Mouse (Mus musculus) common myeloid progenitor, adult 5-6 weeks (primary cell): ENCODE results near the gene Gm49396. TPM values are rescaled to one million over a fixed set of nuclear protein-coding genes. Genes with fewer than 3 reads are reported as not detected.

Experiments used
- ATAC-seq: replicated peaks from 2 replicates; pipeline ENCODE4 v1.8.0; 2016; ENCODE audit warnings: low read depth, mild to moderate bottlenecking, moderate TSS enrichment, inconsistent platforms; ENCODE audit not compliant: poor library complexity, severe bottlenecking
- total RNA-seq: library from RNA; stranded (forward); fragments of 200-1000, 187-1606 nt; gene quantifications from 2 replicates; pipeline ENCODE4 v1.2.3, GENCODE M21; 2017

The Gm49396 gene
- total RNA-seq, 1 experiment from 2014 or later: 3.7 TPM

DNA sequence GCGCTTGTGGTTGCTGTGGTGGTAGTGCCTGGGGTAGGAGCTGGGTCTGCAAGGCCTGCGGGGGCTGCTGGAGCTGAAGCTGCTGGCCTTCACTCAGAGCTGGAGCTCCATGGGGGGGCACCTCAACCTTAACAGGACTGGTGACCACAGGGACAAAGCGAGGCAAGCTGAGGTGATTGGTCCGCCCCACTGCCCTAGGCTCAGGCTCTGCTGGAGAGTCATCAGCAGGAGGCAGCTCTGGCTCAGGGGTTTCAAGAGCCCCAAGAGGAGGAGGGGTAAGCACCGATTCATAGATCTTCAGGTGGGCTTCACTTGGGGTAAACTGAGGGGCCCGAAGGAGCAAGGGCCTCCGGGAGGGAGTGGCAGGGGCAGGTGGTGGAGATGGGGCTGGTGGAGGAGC lies 22.0 kb downstream of the Gm49396 start:
- ATAC-seq: no peak

DNA sequence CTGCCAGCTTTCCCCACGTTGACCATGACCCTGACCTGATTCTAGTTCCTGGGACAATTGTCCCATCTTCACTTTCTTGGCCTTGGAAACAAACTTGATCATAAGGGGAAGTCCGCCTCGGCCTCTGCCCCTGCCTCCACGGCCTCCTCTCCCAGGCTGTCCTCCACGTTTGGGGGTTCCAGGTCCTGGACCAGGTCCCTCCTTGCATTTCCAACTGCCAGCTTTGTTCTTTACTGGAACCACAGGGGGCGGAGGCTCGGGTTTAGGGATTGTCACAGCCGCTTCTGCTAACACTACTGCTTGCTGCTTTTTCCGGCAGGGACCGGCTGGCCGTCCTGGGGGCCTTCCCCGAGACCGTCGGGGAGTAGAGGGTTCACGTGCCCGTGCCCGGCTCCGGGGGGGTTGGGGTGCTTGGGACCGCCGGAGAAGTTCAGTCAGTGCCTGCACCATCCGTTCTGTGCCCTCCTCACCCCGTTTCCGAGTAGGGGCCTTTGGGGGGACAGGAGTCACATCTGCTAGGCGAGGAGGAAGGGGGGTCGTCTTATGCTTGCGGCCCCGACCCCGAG lies 23.4 kb downstream of the Gm49396 start:
- no peak for ATAC-seq

DNA sequence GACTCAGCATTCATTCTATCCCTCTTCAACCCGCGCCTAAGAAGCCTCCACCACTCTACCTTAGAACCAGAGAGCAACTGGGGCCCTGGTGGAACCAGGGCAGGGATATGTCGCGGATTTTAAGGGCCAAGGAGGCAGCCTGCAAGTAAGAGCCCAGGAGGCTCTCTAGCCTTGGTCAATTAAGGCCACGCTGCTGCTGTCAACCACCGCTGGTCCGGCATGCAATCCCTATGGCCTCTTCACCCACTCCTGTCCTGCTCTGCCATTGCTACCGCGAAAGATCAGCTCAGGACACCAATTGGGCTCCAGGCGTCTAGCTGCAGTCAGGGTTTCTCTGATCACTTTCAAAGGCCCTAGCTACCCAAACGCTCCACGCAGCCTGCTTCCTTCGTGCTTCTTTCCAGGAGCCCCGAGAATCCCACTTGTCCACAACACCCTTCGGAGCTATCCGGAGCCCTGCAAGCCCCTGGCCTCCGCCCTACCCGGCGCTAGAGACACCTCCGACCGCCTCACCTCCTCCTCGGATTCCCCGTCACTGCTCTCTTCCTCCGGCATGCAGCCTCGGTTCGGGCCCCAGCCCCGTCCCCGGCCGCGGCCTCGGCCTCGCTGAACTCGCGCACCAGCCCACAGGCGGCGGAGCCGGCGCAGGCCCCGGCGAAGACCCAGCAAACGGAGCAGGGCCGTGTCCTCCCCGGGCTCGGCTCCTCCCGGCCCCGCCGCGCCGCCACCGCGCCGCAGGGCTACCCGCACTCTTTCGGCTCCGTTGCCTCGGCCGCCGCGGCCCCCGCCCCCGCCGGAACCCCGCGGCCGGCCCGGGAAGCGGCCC lies 24.9 kb downstream of the Gm49396 start:
- no peak for ATAC-seq

DNA sequence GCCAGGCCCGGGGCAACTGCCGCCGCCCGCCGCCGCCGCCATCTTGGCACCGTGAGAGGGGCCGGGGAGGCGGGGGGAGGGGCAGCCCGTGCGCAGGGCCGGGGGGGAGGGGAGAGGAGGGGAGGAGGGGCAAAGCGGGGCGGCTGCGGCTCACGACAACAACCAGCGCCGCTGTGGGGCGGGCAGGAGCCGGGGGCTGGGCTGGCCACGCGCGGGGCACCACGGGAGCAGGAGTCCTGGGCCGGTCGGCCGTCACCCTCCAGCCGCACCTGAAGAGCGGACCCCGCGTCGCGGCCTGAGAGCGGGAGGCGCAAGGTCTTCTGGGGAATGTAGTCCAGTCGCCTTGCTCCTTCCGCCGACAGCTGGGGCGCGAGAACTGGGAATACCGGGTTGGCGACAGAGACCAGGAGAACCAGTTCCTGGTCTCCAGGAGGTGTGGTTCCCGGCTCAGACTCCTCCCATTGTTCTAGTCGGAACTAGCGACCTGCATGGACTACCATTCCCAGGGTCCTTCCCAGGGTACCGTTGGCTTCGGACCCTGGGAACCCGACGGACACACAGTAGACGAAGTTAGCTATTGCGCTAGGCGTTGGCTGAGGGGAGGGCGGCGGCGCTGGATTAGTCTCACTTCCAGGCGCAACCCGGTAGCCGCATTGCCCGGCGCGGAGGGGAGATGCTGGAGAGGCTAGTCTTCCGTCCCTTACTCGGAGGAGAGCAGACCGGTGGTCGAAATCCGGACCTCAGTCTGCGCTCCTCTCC lies 25.7 kb downstream of the Gm49396 start, which contains the start of gene Kmt2b:
Kmt2b (minus strand) TSS at position 51 of the 759 bp plus-strand sequence.
- peak; percentile 78 for ATAC-seq

- peak; percentile 63 for ATAC-seq
These were observed 26.5 kb downstream of the Gm49396 start for GRCm38 (mm10) chr7:30589435-30590301.

GRCm38 (mm10) chr7:30590927-30591604 lies 27.9 kb downstream of the Gm49396 start:
- ATAC-seq: no peak

DNA sequence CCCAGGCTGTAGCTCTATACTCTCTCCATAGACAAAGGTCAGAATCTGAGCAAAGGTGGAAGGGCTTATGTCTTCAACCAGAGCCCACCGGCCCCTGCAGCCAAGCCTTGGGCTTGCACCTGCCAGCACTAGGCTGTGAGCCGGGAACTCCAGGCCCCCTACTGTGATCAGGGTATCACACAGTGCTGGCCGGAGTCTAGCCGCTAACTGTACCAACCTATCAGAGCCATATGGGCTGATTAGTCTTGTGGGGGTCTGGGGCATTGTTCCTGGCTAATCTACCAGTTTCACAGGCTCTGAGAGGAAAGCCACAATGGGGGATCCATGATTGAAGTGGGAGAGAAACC lies 28.4 kb downstream of the Gm49396 start:
- ATAC-seq: no peak

DNA sequence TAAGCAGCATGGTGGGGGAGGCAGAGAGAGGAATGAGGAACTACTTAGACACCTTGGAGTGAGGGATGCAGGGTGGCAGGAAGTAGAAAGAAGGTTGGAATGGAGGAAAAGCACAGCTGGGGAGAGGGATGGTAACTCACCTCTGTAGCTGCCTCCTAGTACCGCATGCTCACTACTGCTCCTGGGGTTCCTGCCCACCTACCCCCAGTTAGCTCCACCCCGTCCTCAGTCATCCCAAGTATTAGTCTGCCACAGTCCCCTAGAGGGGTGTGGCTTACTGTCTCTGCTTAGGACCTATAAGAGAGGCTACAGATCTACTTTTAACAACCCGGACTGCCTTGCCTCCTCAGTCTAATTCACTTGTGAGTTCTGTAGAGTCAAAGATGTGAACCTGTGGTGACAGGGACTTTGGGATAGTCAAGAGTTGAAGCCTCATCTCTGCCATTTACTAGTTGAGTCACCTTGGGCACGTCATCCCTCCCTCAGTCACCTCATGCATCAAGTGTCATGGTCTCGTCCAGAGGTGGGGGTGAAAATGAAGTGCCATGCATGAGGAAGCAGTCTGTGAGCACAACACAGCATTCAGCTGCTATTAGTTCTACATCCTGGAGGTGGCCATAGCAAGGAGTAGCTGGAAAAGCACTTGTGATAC lies 29.8 kb downstream of the Gm49396 start:
- ATAC-seq: no peak

- ATAC-seq: no peak
These were observed 30.7 kb downstream of the Gm49396 start for GRCm38 (mm10) chr7:30593579-30594509.

DNA sequence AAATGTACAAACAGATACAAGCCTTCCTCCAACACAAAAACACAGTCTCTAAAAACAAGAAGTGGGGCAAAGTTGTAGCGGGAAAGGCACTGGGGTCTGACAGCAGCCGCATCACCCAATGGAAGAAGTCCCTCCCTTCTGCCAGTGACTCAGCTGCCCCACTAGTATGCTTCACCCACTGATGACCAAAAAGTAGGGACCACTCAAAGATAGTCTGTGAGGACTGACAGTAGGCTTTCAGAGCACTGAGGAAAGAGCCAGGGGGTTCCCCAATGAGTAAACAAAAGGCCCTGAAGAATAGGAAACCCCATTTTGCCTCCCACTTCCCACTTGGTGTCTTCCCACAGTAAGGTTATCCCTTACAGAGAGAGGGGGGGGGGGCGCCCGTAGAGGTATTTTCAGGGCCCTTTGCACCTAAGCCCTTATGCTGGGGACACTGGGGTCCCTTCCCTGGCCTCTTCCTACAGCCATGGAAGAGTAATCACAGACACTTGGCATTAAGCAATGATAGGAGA lies 31.4 kb downstream of the Gm49396 start:
- ATAC-seq: no peak

- no peak for ATAC-seq
These were observed 32.9 kb downstream of the Gm49396 start for GRCm38 (mm10) chr7:30596093-30596492.

DNA sequence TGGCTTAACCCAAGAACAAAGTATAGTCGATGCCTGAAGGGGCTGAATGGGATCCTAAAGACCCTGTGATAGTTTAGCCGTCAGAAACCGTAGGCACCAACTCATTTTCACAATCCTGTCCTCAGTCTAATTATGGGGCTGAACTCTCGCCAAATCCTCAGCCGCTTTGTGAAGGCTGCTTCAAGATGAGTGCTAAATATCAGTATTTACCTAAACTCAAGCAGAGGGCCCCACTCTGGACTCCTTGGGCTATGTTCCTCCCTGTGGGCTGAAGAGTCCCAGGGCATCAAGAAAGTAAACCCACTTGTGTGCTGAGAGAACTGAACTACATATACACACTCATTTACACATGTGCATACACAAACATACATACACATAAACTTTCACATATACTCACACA lies 33.7 kb downstream of the Gm49396 start:
- ATAC-seq: no peak

DNA sequence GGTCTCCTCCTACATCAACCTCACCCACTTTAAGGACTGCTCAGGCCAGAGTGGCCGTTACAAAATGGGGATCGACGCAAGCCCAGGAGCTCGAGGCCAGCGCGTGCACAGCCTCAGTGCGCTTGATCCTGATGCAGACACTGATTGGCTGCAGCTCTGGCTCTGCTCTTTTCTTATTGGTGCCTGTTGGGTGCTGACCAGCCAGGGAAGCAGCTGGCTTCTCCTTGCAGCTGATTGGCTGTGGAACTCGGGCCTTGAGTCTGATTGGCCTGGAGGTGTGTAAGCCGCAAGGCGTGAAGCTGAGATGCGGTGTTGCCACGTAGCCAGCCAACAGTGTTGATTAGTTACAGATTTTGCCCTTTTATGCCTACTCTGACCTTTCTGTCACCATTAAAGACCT lies 35.6 kb downstream of the Gm49396 start, which contains the start of gene Zbtb32:
Zbtb32 (minus strand) TSS at position 124 of the 400 bp plus-strand sequence.
- ATAC-seq: no peak

GRCm38 (mm10) chr7:30599933-30600353 lies 36.8 kb downstream of the Gm49396 start:
- ATAC-seq: peak; percentile 99

DNA sequence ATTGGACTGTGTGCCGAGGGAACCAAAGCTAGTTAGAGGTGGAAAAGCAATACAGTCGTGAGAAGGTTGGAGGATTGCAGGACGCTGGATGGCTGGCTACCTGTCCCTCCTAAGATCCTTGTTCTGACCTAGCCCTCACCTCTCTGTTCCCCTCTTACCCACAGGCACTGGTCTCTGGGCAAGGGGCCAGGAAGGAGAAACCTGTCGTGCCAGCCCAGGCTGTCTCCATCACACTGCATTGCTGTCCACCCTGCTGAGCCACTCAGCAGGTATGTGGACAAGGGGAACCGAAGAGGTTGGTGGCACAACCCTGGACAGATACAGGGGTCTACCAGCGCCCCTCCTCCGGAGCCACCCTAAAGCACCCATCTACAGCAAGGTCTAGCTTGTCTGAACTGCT lies 37.5 kb downstream of the Gm49396 start:
- ATAC-seq: no peak

DNA sequence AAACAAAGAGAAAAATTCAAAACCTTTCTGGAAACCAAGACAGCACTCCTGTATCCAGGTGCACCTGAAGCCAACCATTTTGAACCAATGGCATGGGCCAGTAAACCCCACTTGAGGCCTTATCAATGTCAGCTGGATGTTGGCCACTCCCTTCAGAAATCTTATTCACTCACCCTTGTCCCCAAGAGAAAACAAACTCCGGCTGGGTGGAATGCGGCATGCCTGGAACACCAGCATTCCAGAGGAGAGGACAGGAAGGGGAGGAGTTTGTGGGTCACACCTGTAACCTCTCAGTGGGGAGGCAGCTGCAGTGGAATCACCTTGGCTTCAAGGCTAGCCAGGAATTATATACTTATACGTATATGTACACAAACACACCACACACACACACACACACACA lies 39.4 kb downstream of the Gm49396 start:
- no peak for ATAC-seq

DNA sequence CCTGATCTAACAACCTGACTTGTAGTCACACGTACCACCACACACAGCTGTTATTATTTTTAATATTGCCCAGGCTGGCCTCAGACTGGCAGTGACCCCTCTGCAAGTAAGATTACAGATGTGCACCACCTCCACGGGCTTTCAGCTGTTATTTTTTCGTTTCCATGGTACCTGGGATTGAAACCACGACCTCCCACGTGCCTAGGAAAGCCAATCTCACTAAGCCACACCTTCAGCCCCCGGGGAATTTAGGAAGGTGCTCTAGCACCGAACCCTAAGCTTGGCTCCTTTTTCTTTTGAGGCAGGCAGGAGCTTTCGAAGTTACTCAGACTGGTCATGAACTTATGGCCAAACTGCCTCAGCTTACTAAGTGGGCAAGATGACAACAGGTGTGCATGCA lies 41.3 kb downstream of the Gm49396 start:
- ATAC-seq: no peak

DNA sequence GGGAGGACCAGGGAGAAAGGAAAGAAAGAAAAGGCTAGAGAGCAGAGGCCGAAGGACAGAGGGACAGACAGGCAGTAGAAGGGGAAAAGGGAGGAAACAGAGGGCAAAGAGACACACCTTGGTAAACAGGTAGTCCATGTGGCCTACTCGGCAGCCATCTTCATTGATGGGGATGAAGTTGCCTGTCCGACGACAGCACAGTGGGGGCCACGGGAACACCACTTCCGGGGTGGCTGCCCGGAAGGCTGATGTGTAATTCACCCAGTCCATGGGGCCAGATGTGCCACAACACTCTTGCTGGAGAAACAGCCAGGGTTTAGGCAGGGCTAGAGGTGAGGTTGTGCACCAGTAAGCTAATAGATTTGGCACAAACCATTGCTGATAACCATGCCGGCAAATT lies 41.8 kb downstream of the Gm49396 start:
- no peak for ATAC-seq
